Mouse (Mus musculus): ENCODE results near the gene Fam71b. TPM values are rescaled to one million over a fixed set of nuclear protein-coding genes. Genes with fewer than 3 reads are reported as not detected.

Gene Fam71b
- not detected in 2 replicates for polyA plus RNA-seq (2014; fragmentation: Nextera tagmentation; extraction: Ambion mirVana)

- H3K27me3 ChIP-seq (replicated peaks; ENCODE audit: control insufficient read depth, insufficient read depth, low read length) = no peaks in the 10 kb centered on the region
- no peak within 1 kb of the TSS for H3K9ac ChIP-seq (ENCODE audit: low read depth, low read length)
- H3K4me3 ChIP-seq (ENCODE audit: low read depth, low read length) = no peak within 1 kb of the TSS
- no peak within 1 kb of the TSS for H3K4me2 ChIP-seq
- H3K4me1 ChIP-seq (replicated peaks; ENCODE audit: control insufficient read depth, insufficient read depth, low read length) = no peaks in the 10 kb centered on the region; the same call in 1 of the 2 replicates
- DNase-seq (ENCODE audit: low spot score) = no peak
- 63% methylated on average over 13 of the region's 13 CpGs for WGBS
- ATAC-seq (replicated peaks; ENCODE audit: low FRiP score) = no peak
- no peaks in the 10 kb centered on the region for H3K36me3 ChIP-seq (ENCODE audit: control insufficient read depth, insufficient read depth, low read length)
- H3K27ac ChIP-seq (ENCODE audit: low read depth, low read length) = no peak within 1 kb of the TSS
- H3K9me3 ChIP-seq (ENCODE audit: control insufficient read depth, low read length) = no peaks in the 10 kb centered on the region
Measured at GRCm38 (mm10) chr11:46396167-46396859, at the start of gene Fam71b. TSS of gene Fam71b (plus strand) at chr11:46396559.

- DNase-seq (ENCODE audit: low spot score) (no peak), ATAC-seq (replicated peaks; ENCODE audit: low FRiP score) (no peak)
- peaks cover 7% of the 10 kb centered on the region for H3K4me1 ChIP-seq (replicated peaks; ENCODE audit: control insufficient read depth, insufficient read depth, low read length)
- no peak overlapping the region for H3K4me3 ChIP-seq (ENCODE audit: low read depth, low read length)
- H3K4me2 ChIP-seq = no peak overlapping the region
- H3K27me3 ChIP-seq (replicated peaks; ENCODE audit: control insufficient read depth, insufficient read depth, low read length) = no peaks in the 10 kb centered on the region
- no peak overlapping the region for H3K9ac ChIP-seq (ENCODE audit: low read depth, low read length)
- no peaks in the 10 kb centered on the region for H3K9me3 ChIP-seq (ENCODE audit: control insufficient read depth, low read length)
- 82% methylated on average over 5 of the region's 5 CpGs for WGBS
- H3K27ac ChIP-seq (ENCODE audit: low read depth, low read length) = no peak overlapping the region
- no peaks in the 10 kb centered on the region for H3K36me3 ChIP-seq (ENCODE audit: control insufficient read depth, insufficient read depth, low read length)
Measured at GRCm38 (mm10) chr11:46347756-46348155, 48.6 kb upstream of the Fam71b start.

GRCm38 (mm10) chr11:46348416-46348815 lies 47.9 kb upstream of the Fam71b start:
- H3K9ac ChIP-seq (ENCODE audit: low read depth, low read length) = no peak overlapping the region
- H3K27me3 ChIP-seq (replicated peaks; ENCODE audit: control insufficient read depth, insufficient read depth, low read length) = no peaks in the 10 kb centered on the region
- no peak overlapping the region for H3K27ac ChIP-seq (ENCODE audit: low read depth, low read length)
- peaks cover 7% of the 10 kb centered on the region for H3K4me1 ChIP-seq (replicated peaks; ENCODE audit: control insufficient read depth, insufficient read depth, low read length)
- H3K4me3 ChIP-seq (ENCODE audit: low read depth, low read length) = no peak overlapping the region
- DNase-seq (ENCODE audit: low spot score) = no peak
- H3K9me3 ChIP-seq (ENCODE audit: control insufficient read depth, low read length) = no peaks in the 10 kb centered on the region
- no peak for ATAC-seq (replicated peaks; ENCODE audit: low FRiP score)
- WGBS = 78% methylated on average over 3 of the region's 3 CpGs
- H3K36me3 ChIP-seq (ENCODE audit: control insufficient read depth, insufficient read depth, low read length) = no peaks in the 10 kb centered on the region
- H3K4me2 ChIP-seq = no peak overlapping the region

GRCm38 (mm10) chr11:46349681-46350410 lies 46.5 kb upstream of the Fam71b start:
- no peak overlapping the region for H3K9ac ChIP-seq (ENCODE audit: low read depth, low read length)
- ATAC-seq (replicated peaks; ENCODE audit: low FRiP score) (no peak), DNase-seq (ENCODE audit: low spot score) (no peak)
- H3K4me2 ChIP-seq = no peak overlapping the region
- H3K9me3 ChIP-seq (ENCODE audit: control insufficient read depth, low read length) = no peaks in the 10 kb centered on the region
- no peak overlapping the region for H3K4me3 ChIP-seq (ENCODE audit: low read depth, low read length)
- WGBS = 70% methylated on average over 2 of the region's 2 CpGs
- H3K27ac ChIP-seq (ENCODE audit: low read depth, low read length) = no peak overlapping the region
- no peaks in the 10 kb centered on the region for H3K27me3 ChIP-seq (replicated peaks; ENCODE audit: control insufficient read depth, insufficient read depth, low read length)
- H3K4me1 ChIP-seq (replicated peaks; ENCODE audit: control insufficient read depth, insufficient read depth, low read length) = no peaks in the 10 kb centered on the region
- H3K36me3 ChIP-seq (ENCODE audit: control insufficient read depth, insufficient read depth, low read length) = no peaks in the 10 kb centered on the region

GRCm38 (mm10) chr11:46358369-46358768 lies 38.0 kb upstream of the Fam71b start:
- no peak overlapping the region for H3K27ac ChIP-seq (ENCODE audit: low read depth, low read length)
- H3K4me2 ChIP-seq = no peak overlapping the region
- DNase-seq (ENCODE audit: low spot score) = peak; percentile 3
- 61% methylated on average over 1 of the region's 1 CpGs for WGBS
- H3K36me3 ChIP-seq (ENCODE audit: control insufficient read depth, insufficient read depth, low read length) = no peaks in the 10 kb centered on the region
- no peak overlapping the region for H3K9ac ChIP-seq (ENCODE audit: low read depth, low read length)
- no peaks in the 10 kb centered on the region for H3K27me3 ChIP-seq (replicated peaks; ENCODE audit: control insufficient read depth, insufficient read depth, low read length)
- no peaks in the 10 kb centered on the region for H3K4me1 ChIP-seq (replicated peaks; ENCODE audit: control insufficient read depth, insufficient read depth, low read length)
- H3K9me3 ChIP-seq (ENCODE audit: control insufficient read depth, low read length) = no peaks in the 10 kb centered on the region
- ATAC-seq (replicated peaks; ENCODE audit: low FRiP score) = no peak
- no peak overlapping the region for H3K4me3 ChIP-seq (ENCODE audit: low read depth, low read length)

GRCm38 (mm10) chr11:46360991-46361665 lies 35.2 kb upstream of the Fam71b start:
- no peaks in the 10 kb centered on the region for H3K36me3 ChIP-seq (ENCODE audit: control insufficient read depth, insufficient read depth, low read length)
- H3K27me3 ChIP-seq (replicated peaks; ENCODE audit: control insufficient read depth, insufficient read depth, low read length) = no peaks in the 10 kb centered on the region
- no peaks in the 10 kb centered on the region for H3K4me1 ChIP-seq (replicated peaks; ENCODE audit: control insufficient read depth, insufficient read depth, low read length)
- ATAC-seq (replicated peaks; ENCODE audit: low FRiP score) (no peak), DNase-seq (ENCODE audit: low spot score) (no peak)
- no peak overlapping the region for H3K4me3 ChIP-seq (ENCODE audit: low read depth, low read length)
- no peak overlapping the region for H3K9ac ChIP-seq (ENCODE audit: low read depth, low read length)
- WGBS = 72% methylated on average over 2 of the region's 2 CpGs
- no peak overlapping the region for H3K4me2 ChIP-seq
- H3K9me3 ChIP-seq (ENCODE audit: control insufficient read depth, low read length) = no peaks in the 10 kb centered on the region
- no peak overlapping the region for H3K27ac ChIP-seq (ENCODE audit: low read depth, low read length)

- Histone ChIP-seq H3K27ac (ENCODE audit: low read depth, low read length) (no peak overlapping the region), H3K9me3 (ENCODE audit: control insufficient read depth, low read length) (no peaks in the 10 kb centered on the region), H3K4me2 (no peak overlapping the region), H3K9ac (ENCODE audit: low read depth, low read length) (no peak overlapping the region), H3K36me3 (ENCODE audit: control insufficient read depth, insufficient read depth, low read length) (no peaks in the 10 kb centered on the region), H3K4me3 (ENCODE audit: low read depth, low read length) (no peak overlapping the region), H3K4me1 (replicated peaks; ENCODE audit: control insufficient read depth, insufficient read depth, low read length) (no peaks in the 10 kb centered on the region), H3K27me3 (replicated peaks; ENCODE audit: control insufficient read depth, insufficient read depth, low read length) (no peaks in the 10 kb centered on the region)
- DNase-seq (ENCODE audit: low spot score) = peak; percentile 8
- 76% methylated on average over 18 of the region's 18 CpGs for WGBS
- ATAC-seq (replicated peaks; ENCODE audit: low FRiP score) = no peak
Measured at GRCm38 (mm10) chr11:46362061-46363022, 34.0 kb upstream of the Fam71b start.

GRCm38 (mm10) chr11:46363864-46364263 lies 32.5 kb upstream of the Fam71b start:
- no peak overlapping the region for H3K27ac ChIP-seq (ENCODE audit: low read depth, low read length)
- no peak for ATAC-seq (replicated peaks; ENCODE audit: low FRiP score)
- peak; percentile 1 for DNase-seq (ENCODE audit: low spot score)
- H3K36me3 ChIP-seq (ENCODE audit: control insufficient read depth, insufficient read depth, low read length) = no peaks in the 10 kb centered on the region
- WGBS = 91% methylated on average over 9 of the region's 9 CpGs
- H3K4me3 ChIP-seq (ENCODE audit: low read depth, low read length) = no peak overlapping the region
- H3K4me2 ChIP-seq = no peak overlapping the region
- no peaks in the 10 kb centered on the region for H3K4me1 ChIP-seq (replicated peaks; ENCODE audit: control insufficient read depth, insufficient read depth, low read length)
- no peaks in the 10 kb centered on the region for H3K27me3 ChIP-seq (replicated peaks; ENCODE audit: control insufficient read depth, insufficient read depth, low read length)
- no peaks in the 10 kb centered on the region for H3K9me3 ChIP-seq (ENCODE audit: control insufficient read depth, low read length)
- no peak overlapping the region for H3K9ac ChIP-seq (ENCODE audit: low read depth, low read length)
